Mouse (Mus musculus): ENCODE data around the gene Erich4. TPM values are rescaled to one million over a fixed set of nuclear protein-coding genes. Genes with fewer than 3 reads are reported as not detected.

Erich4 gene
- polyA plus RNA-seq (2015; fragmentation: Illumina TruSeq; extraction: RNeasy Lipid Tissue Mini Kit (QIAGEN cat#74804); ENCODE audit: insufficient read depth, low read depth, low replicate concordance) = not detected

DNA sequence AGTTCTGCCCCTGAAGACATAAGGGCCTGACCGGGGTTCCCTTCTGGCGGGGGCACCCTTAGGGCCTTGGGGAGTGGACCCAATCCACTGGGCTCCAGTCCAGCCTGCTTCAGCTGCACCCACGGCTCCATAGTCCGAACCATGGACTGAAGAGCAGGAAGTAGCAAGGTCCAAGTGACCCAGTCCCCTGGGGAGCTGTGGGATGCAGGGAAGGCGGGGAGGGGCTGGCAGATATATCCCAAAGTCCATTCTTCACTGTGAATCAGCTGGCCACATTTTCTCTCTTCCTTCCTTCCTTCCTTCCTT lies at the start of gene Erich4:
Gene Erich4 (minus strand): TSS at position 187 of the 306 bp plus-strand sequence.

DNA sequence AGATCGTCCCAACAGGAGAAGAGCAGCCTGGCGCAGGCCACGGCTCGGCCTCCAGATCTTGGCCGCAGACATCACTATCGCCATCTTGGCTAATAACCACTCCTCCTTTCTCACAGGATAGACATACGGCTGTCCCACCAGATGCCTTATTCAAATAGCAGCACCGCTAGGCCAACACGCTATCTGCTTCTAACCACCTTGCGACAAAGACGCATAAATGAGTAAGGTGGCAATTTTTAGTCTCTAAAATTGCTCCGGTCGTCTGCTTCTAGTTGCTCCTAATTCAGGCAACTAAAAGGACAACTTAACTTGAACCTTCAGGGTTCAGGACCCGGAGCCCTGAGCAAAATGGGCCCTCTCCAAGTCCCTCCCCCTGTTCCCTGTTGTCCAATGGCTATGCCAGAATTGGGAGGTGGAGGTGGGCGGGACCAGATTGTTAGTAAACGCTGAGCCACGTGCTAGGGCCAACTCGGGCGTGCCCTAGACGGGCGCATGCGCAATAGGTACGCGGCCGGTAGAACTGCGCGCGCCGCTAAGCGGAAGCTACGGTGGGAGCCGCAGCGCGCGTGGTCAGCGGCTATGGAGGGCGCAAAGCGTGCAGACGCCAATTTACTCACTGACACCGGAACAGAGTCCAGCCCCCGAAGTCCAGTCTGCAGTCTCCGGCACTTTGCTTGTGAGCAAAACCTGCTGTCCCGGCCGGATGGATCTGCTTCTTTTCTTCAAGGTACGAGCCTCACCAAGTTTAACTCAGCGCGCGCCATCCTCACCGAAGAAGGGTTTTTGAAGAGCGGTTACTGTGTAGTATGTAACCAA lies 43.2 kb upstream of the Erich4 start, which contains the start of the genes Bckdha and Exosc5:
Gene Bckdha (minus strand): TSS at position 325 of the 816 bp plus-strand sequence.
Gene Exosc5 (plus strand): TSS at position 508 of the 816 bp plus-strand sequence.

DNA sequence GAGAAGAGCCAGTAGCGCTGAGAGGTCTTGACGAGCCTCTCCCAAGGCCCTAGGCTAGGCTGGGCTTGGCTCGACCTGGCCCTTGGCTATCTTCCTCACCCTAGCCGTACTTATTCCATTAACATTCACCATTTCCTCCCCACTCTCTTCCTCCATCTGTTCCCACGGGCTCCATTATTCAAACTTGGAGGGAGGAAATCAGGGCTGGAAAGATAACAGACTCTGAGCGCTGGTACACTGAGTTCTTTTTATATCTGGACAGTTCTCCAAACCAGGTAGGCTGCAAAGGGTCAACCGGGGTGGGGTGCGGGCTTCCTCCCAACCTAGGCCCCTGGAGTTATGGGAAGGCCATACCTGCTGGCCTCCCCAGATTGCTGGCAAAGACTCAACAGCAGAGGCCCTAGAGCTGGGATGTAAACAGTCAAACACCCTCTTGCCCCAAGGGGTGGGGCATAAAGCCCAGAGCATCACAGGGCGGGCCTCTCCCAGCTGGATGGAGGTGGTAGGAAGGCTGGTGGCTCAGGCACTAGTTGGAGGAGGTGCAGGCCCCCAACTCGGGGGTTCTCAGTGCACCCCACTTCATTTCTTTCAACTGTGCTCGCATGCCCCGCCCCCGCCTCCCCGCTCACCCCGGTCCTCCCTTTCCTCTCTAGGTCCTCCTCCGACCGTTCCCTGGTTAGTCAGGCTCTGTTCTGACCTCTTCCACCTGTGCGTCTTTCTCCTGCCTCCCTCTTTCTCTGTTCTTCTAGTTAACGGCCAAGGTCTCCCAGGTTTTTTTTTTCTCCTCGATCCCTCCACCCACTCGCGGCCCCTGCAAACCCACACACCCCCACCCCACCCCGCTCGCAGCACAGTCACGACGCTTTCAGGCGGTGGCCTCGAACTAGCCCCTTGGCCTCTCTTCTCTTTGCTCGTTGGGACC lies 11.1 kb upstream of the Erich4 start, which contains the start of gene B3gnt8:
Gene B3gnt8 (plus strand): TSS at position 146 of the 922 bp plus-strand sequence.

DNA sequence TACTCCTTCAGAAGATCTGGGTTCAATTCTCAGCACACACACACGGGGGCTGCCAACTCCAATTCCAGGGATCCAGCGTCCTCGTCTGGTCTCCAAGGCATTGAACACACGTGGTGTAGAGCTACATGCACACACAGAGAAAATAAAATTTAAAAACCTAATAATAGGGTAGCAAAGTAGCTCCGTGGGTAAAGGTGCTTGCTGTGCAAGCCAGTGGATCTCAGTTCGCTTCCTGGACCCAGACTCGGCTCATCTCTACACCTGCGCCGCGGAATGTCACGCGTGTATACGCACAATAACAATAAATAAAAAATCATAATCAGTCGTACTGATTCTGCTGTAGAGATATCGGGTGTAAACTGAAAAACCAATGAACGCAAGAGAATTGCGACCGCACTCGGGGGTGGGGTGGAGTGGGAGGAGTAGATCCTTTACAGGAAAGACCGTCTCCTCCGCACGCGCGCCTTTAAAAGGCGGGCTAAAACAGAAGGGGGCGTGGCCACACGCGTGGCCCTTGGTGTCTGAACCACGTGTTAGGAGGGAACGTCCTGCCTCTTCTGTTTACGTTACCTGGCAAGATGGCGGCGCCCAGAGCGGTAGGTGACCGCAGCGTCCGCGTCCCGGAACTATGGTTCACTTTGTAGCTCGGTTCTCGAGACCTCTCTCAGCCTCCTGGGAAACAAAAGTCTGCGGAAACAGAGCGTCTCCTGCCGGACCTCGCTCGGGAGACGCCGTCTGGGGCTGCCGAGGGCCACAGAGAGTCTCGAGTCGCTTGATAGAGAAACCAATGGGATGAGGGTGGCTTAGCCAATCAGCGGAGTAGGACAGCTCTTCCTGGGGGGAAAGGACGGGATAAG lies 3.4 kb upstream of the Erich4 start, which contains the start of gene Dmac2:
Gene Dmac2 (plus strand): TSS at position 550 of the 857 bp plus-strand sequence.

Other genes starting within 250 kb of the Erich4 start
- gene Cnfn, start 246.2 kb downstream of the Erich4 start, polyA plus RNA-seq (2015; fragmentation: Illumina TruSeq; extraction: RNeasy Lipid Tissue Mini Kit (QIAGEN cat#74804); ENCODE audit: insufficient read depth, low read depth, low replicate concordance) = not detected
- 22.6 TPM for gene Lipe, start 217.2 kb downstream of the Erich4 start, polyA plus RNA-seq (2015; fragmentation: Illumina TruSeq; extraction: RNeasy Lipid Tissue Mini Kit (QIAGEN cat#74804); ENCODE audit: insufficient read depth, low read depth, low replicate concordance)
- gene Cxcl17, start 203.0 kb downstream of the Erich4 start, polyA plus RNA-seq (2015; fragmentation: Illumina TruSeq; extraction: RNeasy Lipid Tissue Mini Kit (QIAGEN cat#74804); ENCODE audit: insufficient read depth, low read depth, low replicate concordance) = not detected
- 10.8 TPM for gene Ceacam1, start 138.3 kb downstream of the Erich4 start, polyA plus RNA-seq (2015; fragmentation: Illumina TruSeq; extraction: RNeasy Lipid Tissue Mini Kit (QIAGEN cat#74804); ENCODE audit: insufficient read depth, low read depth, low replicate concordance)
- not detected for gene Ceacam2, start 76.0 kb downstream of the Erich4 start, polyA plus RNA-seq (2015; fragmentation: Illumina TruSeq; extraction: RNeasy Lipid Tissue Mini Kit (QIAGEN cat#74804); ENCODE audit: insufficient read depth, low read depth, low replicate concordance)
- 14.6 TPM for gene Dmac2, start 3.5 kb upstream of the Erich4 start, polyA plus RNA-seq (2015; fragmentation: Illumina TruSeq; extraction: RNeasy Lipid Tissue Mini Kit (QIAGEN cat#74804); ENCODE audit: insufficient read depth, low read depth, low replicate concordance)
- gene B3gnt8, start 10.8 kb upstream of the Erich4 start, polyA plus RNA-seq (2015; fragmentation: Illumina TruSeq; extraction: RNeasy Lipid Tissue Mini Kit (QIAGEN cat#74804); ENCODE audit: insufficient read depth, low read depth, low replicate concordance) = 1.2 TPM
- gene Bckdha, start 43.1 kb upstream of the Erich4 start, polyA plus RNA-seq (2015; fragmentation: Illumina TruSeq; extraction: RNeasy Lipid Tissue Mini Kit (QIAGEN cat#74804); ENCODE audit: insufficient read depth, low read depth, low replicate concordance) = 34.9 TPM
- 14.8 TPM for gene Exosc5, start 43.3 kb upstream of the Erich4 start, polyA plus RNA-seq (2015; fragmentation: Illumina TruSeq; extraction: RNeasy Lipid Tissue Mini Kit (QIAGEN cat#74804); ENCODE audit: insufficient read depth, low read depth, low replicate concordance)
- not detected for gene Tmem91, start 59.3 kb upstream of the Erich4 start, polyA plus RNA-seq (2015; fragmentation: Illumina TruSeq; extraction: RNeasy Lipid Tissue Mini Kit (QIAGEN cat#74804); ENCODE audit: insufficient read depth, low read depth, low replicate concordance)
- gene B9d2, start 64.9 kb upstream of the Erich4 start, polyA plus RNA-seq (2015; fragmentation: Illumina TruSeq; extraction: RNeasy Lipid Tissue Mini Kit (QIAGEN cat#74804); ENCODE audit: insufficient read depth, low read depth, low replicate concordance) = 5.2 TPM
- gene Tgfb1, start 71.1 kb upstream of the Erich4 start, polyA plus RNA-seq (2015; fragmentation: Illumina TruSeq; extraction: RNeasy Lipid Tissue Mini Kit (QIAGEN cat#74804); ENCODE audit: insufficient read depth, low read depth, low replicate concordance) = 9.3 TPM
- gene Ccdc97, start 103.2 kb upstream of the Erich4 start, polyA plus RNA-seq (2015; fragmentation: Illumina TruSeq; extraction: RNeasy Lipid Tissue Mini Kit (QIAGEN cat#74804); ENCODE audit: insufficient read depth, low read depth, low replicate concordance) = 13.9 TPM
- 15.3 TPM for gene Hnrnpul1, start 138.9 kb upstream of the Erich4 start, polyA plus RNA-seq (2015; fragmentation: Illumina TruSeq; extraction: RNeasy Lipid Tissue Mini Kit (QIAGEN cat#74804); ENCODE audit: insufficient read depth, low read depth, low replicate concordance)
- 25.0 TPM for gene Axl, start 172.8 kb upstream of the Erich4 start, polyA plus RNA-seq (2015; fragmentation: Illumina TruSeq; extraction: RNeasy Lipid Tissue Mini Kit (QIAGEN cat#74804); ENCODE audit: insufficient read depth, low read depth, low replicate concordance)
- 7.6 TPM for gene Cyp2s1, start 201.0 kb upstream of the Erich4 start, polyA plus RNA-seq (2015; fragmentation: Illumina TruSeq; extraction: RNeasy Lipid Tissue Mini Kit (QIAGEN cat#74804); ENCODE audit: insufficient read depth, low read depth, low replicate concordance)

Data from pancreas, adult 10 weeks (tissue).